Mouse (Mus musculus) heart, embryonic 11.5 days (tissue): ENCODE results near the gene Slc22a5. TPM values are rescaled to one million over a fixed set of nuclear protein-coding genes. Genes with fewer than 3 reads are reported as not detected.
"Not testable (repeated sequence)": the region's sequence is repeated elsewhere in the genome, so short reads cannot be mapped to it uniquely, and the experiment has no call there.

Experiments used
- ATAC-seq: fragments of 200-750 bp; cut with Nextera tagmentation; replicated peaks from 2 replicates; pipeline ENCODE4 v1.8.0; 2017; ENCODE audit warnings: moderate library complexity; ENCODE audit not compliant: insufficient number of reproducible peaks, low FRiP score, low TSS enrichment
- H3K27ac ChIP-seq: fragments of 300-500 bp; sonication (generic); 2 replicates; pipeline ENCODE4 v1.5.1; 2014; ENCODE audit warnings: mild to moderate bottlenecking, low read depth, low read length
- H3K27me3 ChIP-seq: fragments of 300-500 bp; sonication (generic); 2 replicates; pipeline ENCODE4 v1.6.1; 2014; ENCODE audit warnings: mild to moderate bottlenecking, low read length, mixed read lengths; ENCODE audit not compliant: control insufficient read depth, insufficient read depth
- H3K36me3 ChIP-seq: fragments of 300-500 bp; sonication (generic); 2 replicates; pipeline ENCODE4 v1.6.1; 2014; ENCODE audit warnings: mild to moderate bottlenecking, low read length, moderate library complexity, mixed read lengths; ENCODE audit not compliant: control insufficient read depth, insufficient read depth
- H3K4me1 ChIP-seq: fragments of 300-500 bp; sonication (generic); 2 replicates; pipeline ENCODE4 v1.6.1; 2014; ENCODE audit warnings: low read length; ENCODE audit not compliant: control insufficient read depth, insufficient read depth
- H3K4me2 ChIP-seq: fragments of 300-500 bp; sonication (generic); 2 replicates; pipeline ENCODE4 v1.6.1; 2014; ENCODE audit warnings: mild to moderate bottlenecking, moderate library complexity
- H3K4me3 ChIP-seq: fragments of 300-500 bp; sonication (generic); 2 replicates; pipeline ENCODE4 v1.5.1; 2014; ENCODE audit warnings: low read depth, low read length
- H3K9ac ChIP-seq: fragments of 300-500 bp; sonication (generic); 2 replicates; pipeline ENCODE4 v1.6.1; 2014; ENCODE audit warnings: mild to moderate bottlenecking, low read depth, low read length, moderate library complexity
- H3K9me3 ChIP-seq: fragments of 300-500 bp; sonication (generic); replicated peaks from 2 replicates; pipeline ENCODE4 v1.6.1; 2016; ENCODE audit warnings: low read length; ENCODE audit not compliant: control insufficient read depth
- WGBS: fragments of 180-500 bp; shearing (Covaris S2); extraction: QIAGEN DNeasy Blood & Tissue Kit; methylation state at CpG from one replicate; pipeline ENCODE4 v1.1.7; 2014; ENCODE audit not compliant: insufficient replicate concordance; 5-methylcytosine and 5-hydroxymethylcytosine counted together
- polyA plus RNA-seq: library from polyadenylated mRNA; unstranded; fragments of >200 nt; fragmentation: Nextera tagmentation; extraction: Ambion mirVana; gene quantifications from 2 replicates; pipeline ENCODE4 v1.2.1, GENCODE M21; 2014

The Slc22a5 gene
- polyA plus RNA-seq, 1 experiment from 2014 or later, result 8.1 TPM

DNA sequence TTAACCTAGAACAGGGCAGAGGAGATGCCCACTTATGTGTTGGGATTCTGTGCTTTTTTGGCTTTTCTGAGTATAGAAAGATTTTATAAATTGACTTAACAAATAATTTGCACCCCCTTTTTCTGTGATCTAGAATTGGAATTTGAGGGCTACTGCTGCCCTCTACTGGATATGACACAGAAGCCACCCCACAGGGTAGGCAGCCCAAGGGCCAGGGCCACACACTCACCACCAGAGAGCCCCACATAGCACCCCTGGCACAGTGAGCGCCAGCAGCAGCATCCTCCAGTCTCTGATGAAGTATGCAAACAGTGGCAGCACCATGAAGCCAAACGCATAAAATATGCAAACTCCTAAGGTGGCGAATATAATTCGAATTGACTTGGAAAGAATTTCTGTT lies 16.8 kb downstream of the Slc22a5 start:
- H3K9ac ChIP-seq, result no peak overlapping the region
- H3K4me3 ChIP-seq, result no peak overlapping the region
- H3K27me3 ChIP-seq, result no peaks in the 10 kb centered on the region
- no peak for ATAC-seq
- H3K4me2 ChIP-seq, result no peak overlapping the region
- no peaks in the 10 kb centered on the region for H3K9me3 ChIP-seq
- no peaks in the 10 kb centered on the region for H3K36me3 ChIP-seq
- WGBS, result 65% methylated on average over 4 of the region's 4 CpGs
- H3K4me1 ChIP-seq, result no peaks in the 10 kb centered on the region
- no peak overlapping the region for H3K27ac ChIP-seq

- not testable (repeated sequence) for H3K9ac ChIP-seq, H3K27me3 ChIP-seq, ATAC-seq, H3K36me3 ChIP-seq, H3K4me3 ChIP-seq, H3K27ac ChIP-seq, H3K9me3 ChIP-seq, H3K4me1 ChIP-seq, H3K4me2 ChIP-seq
- WGBS, result 55% methylated on average over 5 of the region's 5 CpGs
Observed at GRCm38 (mm10) chr11:53873909-53874704, 17.4 kb downstream of the Slc22a5 start.

DNA sequence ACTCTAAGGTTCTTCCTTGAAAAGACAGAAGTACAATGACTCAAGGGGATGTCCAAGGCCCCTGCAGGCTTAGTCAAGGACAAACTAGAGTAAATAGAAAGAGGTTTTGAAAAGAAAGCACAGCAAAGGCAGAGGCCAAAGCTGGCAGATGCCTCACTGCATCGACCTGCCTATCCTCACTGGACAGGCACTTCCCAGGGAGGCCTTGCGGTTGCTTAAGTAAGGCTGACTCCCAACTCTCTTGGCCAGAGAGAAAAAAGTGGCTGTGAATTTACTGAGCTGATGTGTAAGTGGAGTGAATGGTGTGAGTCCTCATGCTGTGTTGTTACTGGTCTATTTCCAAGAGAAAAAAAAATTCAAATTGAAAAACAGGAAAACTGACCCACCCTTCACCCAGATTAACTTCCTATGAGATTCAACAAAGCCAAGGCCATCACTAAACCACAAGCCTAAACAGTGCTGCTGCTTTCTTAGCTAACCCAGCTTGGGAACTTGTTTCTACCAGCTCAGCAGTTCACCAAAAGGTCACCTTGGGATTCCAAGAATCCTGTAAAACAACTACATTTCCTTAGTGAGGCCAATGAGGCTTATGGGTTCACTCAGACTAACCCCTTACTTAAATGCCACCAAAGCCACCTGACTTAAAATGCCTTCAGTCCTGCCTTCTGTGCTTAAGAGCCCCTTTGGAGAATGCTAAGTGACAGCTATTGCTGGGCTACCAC lies 19.5 kb downstream of the Slc22a5 start:
- Histone ChIP-seq H3K27me3 (no peaks in the 10 kb centered on the region), H3K27ac (no peak overlapping the region), H3K9ac (no peak overlapping the region), H3K9me3 (no peaks in the 10 kb centered on the region), H3K4me3 (no peak overlapping the region), H3K4me2 (no peak overlapping the region), H3K36me3 (no peaks in the 10 kb centered on the region), H3K4me1 (peaks cover 5% of the 10 kb centered on the region; the same call in 1 of the 2 replicates)
- no peak for ATAC-seq
- 84% methylated on average over 2 of the region's 2 CpGs for WGBS

- peaks cover 5% of the 10 kb centered on the region; the same call in 1 of the 2 replicates for H3K4me1 ChIP-seq
- no peaks in the 10 kb centered on the region for H3K9me3 ChIP-seq
- no peak overlapping the region for H3K4me2 ChIP-seq
- H3K9ac ChIP-seq, result no peak overlapping the region
- no peak overlapping the region for H3K4me3 ChIP-seq
- no peak overlapping the region for H3K27ac ChIP-seq
- no peaks in the 10 kb centered on the region for H3K27me3 ChIP-seq
- 47% methylated on average over 5 of the region's 5 CpGs for WGBS
- H3K36me3 ChIP-seq, result no peaks in the 10 kb centered on the region
- ATAC-seq, result no peak
Observed at GRCm38 (mm10) chr11:53869172-53869571, 22.3 kb downstream of the Slc22a5 start.

DNA sequence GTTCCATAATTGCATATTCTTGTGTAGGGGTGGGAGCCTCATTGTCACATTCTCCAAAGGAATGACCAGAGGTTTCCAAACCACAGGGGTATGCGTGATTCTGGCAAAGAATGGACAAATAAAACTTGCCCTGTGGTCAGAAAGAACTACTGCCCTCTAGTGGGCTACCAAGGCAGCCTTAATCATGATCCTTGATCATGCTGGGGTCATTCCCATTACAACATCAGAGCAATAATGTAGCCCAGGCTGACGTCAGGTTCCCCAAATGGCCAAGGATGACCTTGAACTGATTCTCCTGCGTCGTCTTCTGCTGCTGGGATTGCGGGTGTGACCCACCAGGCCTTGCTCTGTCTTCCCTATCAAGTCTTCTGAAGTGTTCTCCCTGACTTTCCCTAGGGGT lies 23.1 kb downstream of the Slc22a5 start:
- not testable (repeated sequence) for H3K9ac ChIP-seq, H3K4me1 ChIP-seq, H3K4me3 ChIP-seq, H3K36me3 ChIP-seq, H3K27me3 ChIP-seq, H3K9me3 ChIP-seq, H3K27ac ChIP-seq, H3K4me2 ChIP-seq, ATAC-seq
- WGBS, result 41% methylated on average over 5 of the region's 5 CpGs

DNA sequence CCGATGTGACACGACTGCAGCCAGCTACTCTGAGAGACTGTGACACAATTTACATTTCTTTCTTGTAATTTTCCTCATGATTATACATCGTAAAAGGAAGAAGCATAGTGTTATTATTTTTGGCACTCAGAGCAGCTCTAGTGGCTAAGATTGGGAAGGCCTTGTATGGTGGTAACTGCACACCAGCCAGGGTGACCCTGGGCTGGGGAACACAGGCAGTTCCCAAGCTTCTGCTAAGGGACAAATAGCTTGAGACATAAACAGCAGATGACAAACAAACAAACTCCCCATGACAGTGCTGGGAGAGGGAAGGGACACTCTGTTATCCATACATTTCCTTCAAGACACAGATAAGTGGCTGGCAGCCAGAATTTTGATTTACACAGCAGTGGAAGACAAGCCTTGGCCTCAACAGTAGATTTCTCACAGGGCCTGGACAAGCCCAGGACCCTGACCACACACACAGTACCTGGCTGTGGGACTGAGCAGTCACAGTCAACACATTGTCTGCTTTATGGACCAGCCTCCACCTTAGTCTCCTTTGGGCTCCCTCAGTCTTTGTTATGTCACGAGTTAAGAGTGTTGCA lies 26.6 kb downstream of the Slc22a5 start:
- H3K4me2 ChIP-seq, H3K27me3 ChIP-seq, H3K4me1 ChIP-seq, H3K36me3 ChIP-seq, H3K9me3 ChIP-seq, H3K9ac ChIP-seq, H3K27ac ChIP-seq, ATAC-seq, H3K4me3 ChIP-seq: not testable (repeated sequence)
- 78% methylated on average over 1 of the region's 4 CpGs for WGBS

- ATAC-seq, H3K4me3 ChIP-seq, H3K27ac ChIP-seq, H3K4me1 ChIP-seq, H3K4me2 ChIP-seq, H3K9me3 ChIP-seq, H3K9ac ChIP-seq, H3K36me3 ChIP-seq, H3K27me3 ChIP-seq: not testable (repeated sequence)
- 86% methylated on average over 8 of the region's 9 CpGs for WGBS
Observed at GRCm38 (mm10) chr11:53860944-53861343, 30.5 kb downstream of the Slc22a5 start.

GRCm38 (mm10) chr11:53858761-53859580 lies 32.5 kb downstream of the Slc22a5 start, which contains the start of gene Gm12216:
Gm12216 (minus strand) TSS chr11:53859256.
- H3K27ac ChIP-seq, H3K9me3 ChIP-seq, H3K4me1 ChIP-seq, H3K36me3 ChIP-seq, H3K27me3 ChIP-seq: not testable (repeated sequence)
- Histone ChIP-seq H3K9ac (peak within 1 kb of the TSS; percentile 77), H3K4me2 (peak within 1 kb of the TSS; percentile 78), H3K4me3 (peak within 1 kb of the TSS; percentile 55)
- WGBS, result 11% methylated on average over 43 of the region's 50 CpGs
- peak; percentile 55; the same call in 1 of the 2 replicates for ATAC-seq
